Mouse (Mus musculus): ENCODE measurements around the gene Grid2.
"Not testable (repeated sequence)": the region's sequence is repeated elsewhere in the genome, so short reads cannot be mapped to it uniquely, and the experiment has no call there.

The Grid2 gene

DNA sequence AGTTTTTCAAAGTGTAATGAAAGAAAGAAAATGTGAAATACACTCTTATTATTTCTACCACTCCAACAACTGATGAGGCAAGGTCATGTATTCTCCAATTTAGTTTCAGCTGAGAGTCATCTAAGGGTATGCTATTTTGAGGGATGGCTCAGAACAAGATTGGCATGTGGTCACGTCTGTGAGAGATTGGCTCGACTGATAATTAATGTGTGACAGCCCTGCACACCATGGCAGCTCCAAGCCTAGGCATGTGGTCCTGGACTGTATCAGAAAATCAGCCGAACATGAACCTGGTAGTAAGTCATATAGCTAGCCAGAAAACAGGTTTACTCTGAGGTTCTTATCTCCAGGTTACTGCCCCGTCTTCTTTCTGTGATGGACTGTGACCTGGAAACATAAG lies 292.1 kb downstream of the Grid2 start:
- in situ Hi-C loops (cut with MboI; ENCODE audit: low pct_unique_long_range_greater_than_20kb in 1 of 2, low sequenced_read_pairs in 2 of 2, unreplicated experiment in 1 of 2), result no loop called here

DNA sequence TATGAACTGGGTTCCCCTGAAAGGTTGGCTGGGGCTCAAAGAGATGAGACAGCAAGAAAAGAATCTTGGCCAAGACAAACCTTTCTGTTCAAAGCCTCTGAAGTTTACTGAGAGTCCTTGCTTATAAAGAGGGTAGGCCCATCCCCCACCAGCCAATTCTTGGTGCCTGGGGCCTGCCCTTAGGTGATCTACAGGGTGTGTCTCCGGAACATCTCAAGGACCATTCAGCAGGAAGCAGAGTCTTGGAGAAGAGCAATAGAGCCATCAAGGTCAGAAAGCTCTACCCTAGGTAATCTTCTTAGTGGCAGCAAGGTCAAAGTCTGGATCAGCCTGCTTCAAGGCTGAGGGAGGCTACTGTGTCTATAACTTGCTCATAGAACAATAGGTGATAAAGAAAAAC lies 313.1 kb downstream of the Grid2 start:
- in situ Hi-C loops (cut with MboI; ENCODE audit: low pct_unique_long_range_greater_than_20kb in 1 of 2, low sequenced_read_pairs in 2 of 2, unreplicated experiment in 1 of 2), result not testable (repeated sequence)

DNA sequence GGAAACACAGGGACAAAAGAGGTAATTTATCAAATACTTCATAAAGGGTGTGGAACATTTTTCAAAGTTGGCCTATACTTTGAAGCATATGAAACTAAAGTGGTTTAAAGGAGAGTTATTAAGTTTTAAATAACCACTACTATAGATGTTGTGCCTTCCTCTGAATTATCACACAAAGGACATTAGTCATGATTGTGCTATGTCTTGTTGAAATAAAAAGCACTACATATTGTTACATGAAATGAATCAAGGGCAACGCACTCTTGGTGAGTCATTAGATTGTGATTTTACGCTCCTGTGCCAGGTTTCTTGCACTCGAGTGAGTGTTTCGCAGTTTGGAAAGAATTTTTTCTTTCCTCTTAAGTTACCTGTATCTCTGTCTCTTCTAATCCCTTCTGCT lies 335.0 kb downstream of the Grid2 start:
- in situ Hi-C loops (cut with MboI; ENCODE audit: low pct_unique_long_range_greater_than_20kb in 1 of 2, low sequenced_read_pairs in 2 of 2, unreplicated experiment in 1 of 2), result no loop called here

DNA sequence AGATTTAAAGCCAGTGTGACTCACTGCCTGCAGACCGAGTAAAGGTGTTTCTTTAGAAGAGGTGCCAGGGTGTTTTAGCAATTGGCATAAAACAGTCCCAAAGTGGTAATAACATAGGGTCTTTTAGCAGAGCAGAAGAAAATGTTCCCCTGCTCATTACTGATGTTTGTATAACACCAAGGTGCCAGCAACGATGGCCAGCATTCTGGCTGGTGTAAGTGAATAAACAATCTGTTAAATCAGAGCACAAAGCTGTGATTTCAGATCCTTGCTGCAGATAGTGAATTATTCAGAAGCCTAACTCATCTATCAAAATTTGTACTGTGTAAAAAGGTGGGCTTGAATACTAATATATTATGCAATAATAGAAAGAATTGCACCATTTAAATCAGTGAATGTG lies 353.9 kb downstream of the Grid2 start:
- in situ Hi-C loops (cut with MboI; ENCODE audit: low pct_unique_long_range_greater_than_20kb in 1 of 2, low sequenced_read_pairs in 2 of 2, unreplicated experiment in 1 of 2), result no loop called here

DNA sequence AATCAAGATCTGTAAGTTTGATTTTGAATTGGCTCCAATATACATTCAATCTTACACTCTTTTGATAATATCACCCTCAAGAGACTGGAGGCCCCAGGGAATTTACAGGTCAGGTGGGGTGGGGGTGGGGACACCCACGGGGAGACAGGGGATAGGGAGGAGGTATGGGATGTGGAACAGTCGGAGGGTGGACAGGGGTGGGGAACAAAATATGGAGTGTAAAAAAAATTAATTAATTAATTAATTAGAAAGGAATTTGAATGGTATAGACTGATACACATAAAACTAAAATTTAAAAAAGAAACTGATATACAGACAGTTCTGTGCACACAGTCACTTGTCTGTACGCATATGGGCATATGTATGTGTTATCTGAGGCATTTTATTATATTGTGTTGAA lies 380.3 kb downstream of the Grid2 start:
- in situ Hi-C loops (cut with MboI; ENCODE audit: low pct_unique_long_range_greater_than_20kb in 1 of 2, low sequenced_read_pairs in 2 of 2, unreplicated experiment in 1 of 2), result no loop called here

DNA sequence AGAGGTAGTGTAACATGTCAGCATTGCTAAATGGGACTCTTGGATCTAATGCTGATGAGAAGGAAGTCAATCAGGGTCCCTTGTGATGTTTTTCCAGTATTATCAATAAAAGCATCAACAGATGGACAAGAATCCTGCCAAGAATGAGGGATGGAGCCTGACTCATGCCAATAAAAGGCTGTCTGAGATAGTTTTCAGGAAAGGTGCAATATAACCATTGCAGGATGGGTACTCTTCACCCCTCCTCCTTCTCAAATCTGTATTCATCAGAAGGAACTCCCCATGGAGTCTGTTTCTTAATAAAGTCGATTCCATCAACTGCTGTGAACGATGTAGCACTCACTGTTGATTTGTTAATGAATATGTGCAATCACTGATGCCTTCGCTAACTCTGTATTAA lies 403.7 kb downstream of the Grid2 start:
- in situ Hi-C loops (cut with MboI; ENCODE audit: low pct_unique_long_range_greater_than_20kb in 1 of 2, low sequenced_read_pairs in 2 of 2, unreplicated experiment in 1 of 2), result no loop called here

DNA sequence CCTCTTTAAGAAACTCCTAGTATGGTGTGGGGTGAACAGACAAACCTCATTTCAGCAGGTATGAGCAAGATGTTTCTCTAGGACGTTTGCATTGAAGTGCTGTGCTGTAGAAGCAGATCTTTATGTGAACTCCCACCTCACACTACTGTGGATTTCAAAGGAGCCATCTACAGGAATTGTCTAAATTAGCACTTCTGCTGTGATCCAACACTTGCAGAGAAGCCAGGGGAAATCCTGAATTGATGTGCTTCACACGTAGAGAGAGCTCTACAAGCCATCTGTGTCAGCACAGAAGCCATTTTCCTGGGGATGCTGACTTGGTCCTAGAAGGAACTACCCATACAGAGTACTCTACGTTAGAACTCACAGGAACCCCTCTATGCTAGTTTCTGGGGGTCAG lies 430.0 kb downstream of the Grid2 start:
- in situ Hi-C loops (cut with MboI; ENCODE audit: low pct_unique_long_range_greater_than_20kb in 1 of 2, low sequenced_read_pairs in 2 of 2, unreplicated experiment in 1 of 2), result no loop called here

DNA sequence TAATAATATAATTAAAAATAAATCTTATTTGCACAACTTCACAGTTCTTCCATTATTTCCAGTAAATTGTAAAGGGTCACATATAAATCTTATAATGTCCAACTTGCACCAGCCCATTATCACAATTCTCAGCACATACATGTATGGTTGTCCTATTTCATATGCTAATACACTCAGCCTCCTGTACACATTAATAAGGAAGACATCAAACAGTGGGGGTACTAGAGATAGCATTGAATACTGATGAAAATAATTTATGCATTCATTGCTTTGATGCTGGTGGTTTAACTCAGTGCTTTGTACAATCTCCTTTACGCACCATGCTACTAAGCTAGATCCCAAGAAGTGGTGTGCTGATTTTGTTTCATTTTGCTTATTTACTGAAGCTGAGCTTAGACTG lies 446.0 kb downstream of the Grid2 start:
- in situ Hi-C loops (cut with MboI; ENCODE audit: low pct_unique_long_range_greater_than_20kb in 1 of 2, low sequenced_read_pairs in 2 of 2, unreplicated experiment in 1 of 2), result no loop called here

DNA sequence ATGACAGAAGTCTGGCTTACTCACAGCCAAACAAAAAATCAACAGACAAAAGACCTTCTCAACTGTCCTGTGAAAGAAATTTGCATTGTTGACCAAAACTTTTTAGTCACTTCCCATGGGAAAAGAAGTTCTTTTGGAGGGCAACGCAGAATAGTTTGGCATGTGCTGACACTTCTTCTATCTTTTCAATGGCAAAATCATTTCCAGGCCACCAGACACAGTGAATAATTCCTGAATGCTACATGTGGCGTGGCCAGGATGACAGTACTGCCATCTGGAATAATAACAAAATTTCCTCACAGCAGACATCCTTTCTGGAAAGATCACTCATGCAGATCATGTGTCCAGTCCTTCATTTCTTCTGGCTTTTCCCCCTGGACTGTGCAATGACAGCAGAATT lies 478.1 kb downstream of the Grid2 start:
- in situ Hi-C loops (cut with MboI; ENCODE audit: low pct_unique_long_range_greater_than_20kb in 1 of 2, low sequenced_read_pairs in 2 of 2, unreplicated experiment in 1 of 2), result no loop called here

DNA sequence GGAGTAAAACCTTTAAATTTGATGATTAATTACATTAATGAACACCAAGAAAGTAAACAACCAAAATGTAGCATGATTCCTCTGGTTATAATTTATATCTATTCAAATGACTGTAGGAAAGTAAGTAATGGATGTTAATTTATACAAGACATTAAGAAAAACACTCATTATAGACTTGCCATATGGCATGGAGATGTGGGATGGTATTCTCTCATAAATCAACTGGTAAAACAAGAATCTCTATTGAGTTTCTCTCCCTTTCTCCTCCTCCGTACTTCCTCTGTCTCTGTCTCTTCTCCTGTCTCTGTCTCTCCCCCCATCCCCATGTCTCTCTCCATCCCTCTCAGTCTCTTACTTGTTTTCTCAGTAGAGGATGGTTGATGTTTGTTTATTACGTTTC lies 506.9 kb downstream of the Grid2 start:
- in situ Hi-C loops (cut with MboI; ENCODE audit: low pct_unique_long_range_greater_than_20kb in 1 of 2, low sequenced_read_pairs in 2 of 2, unreplicated experiment in 1 of 2), result no loop called here

DNA sequence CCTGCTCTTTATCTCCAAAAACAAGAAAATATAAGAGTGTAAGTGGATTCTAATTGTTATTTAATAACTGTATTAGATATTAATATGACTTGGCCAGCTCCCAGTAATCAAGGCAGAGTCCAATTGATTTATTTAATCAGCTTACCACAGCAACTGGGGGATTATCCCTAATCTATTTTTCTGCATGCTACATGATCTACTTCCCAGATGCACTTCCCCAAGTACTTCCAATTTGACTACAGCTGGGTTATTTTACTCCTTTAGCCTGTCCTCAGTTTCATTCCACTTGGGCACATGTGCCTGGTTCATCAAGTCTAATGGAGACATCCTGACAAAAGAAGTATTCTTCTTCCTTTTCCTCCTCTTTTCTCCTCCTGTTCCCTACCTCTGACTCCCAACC lies 539.0 kb downstream of the Grid2 start:
- in situ Hi-C loops (cut with MboI; ENCODE audit: low pct_unique_long_range_greater_than_20kb in 1 of 2, low sequenced_read_pairs in 2 of 2, unreplicated experiment in 1 of 2), result no loop called here

DNA sequence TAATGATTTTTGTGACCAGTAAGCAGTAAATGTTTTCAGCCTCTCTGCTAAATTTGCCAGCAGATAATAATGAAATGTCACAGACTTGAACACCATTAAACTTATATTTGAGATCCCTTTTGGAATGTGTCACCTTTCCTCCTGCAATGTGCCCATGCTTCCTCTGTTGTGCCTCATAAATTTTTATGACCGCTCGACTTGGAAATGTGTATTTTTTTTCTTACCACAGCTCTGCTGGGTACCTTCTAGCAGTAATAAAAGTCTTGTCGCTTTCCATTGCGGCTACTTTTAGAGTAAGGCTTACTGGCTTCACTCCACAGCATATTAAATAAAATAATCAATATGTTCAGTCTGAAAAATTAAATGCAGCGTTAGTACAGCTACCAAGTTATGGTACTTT lies 564.6 kb downstream of the Grid2 start:
- in situ Hi-C loops (cut with MboI; ENCODE audit: low pct_unique_long_range_greater_than_20kb in 1 of 2, low sequenced_read_pairs in 2 of 2, unreplicated experiment in 1 of 2), result no loop called here

DNA sequence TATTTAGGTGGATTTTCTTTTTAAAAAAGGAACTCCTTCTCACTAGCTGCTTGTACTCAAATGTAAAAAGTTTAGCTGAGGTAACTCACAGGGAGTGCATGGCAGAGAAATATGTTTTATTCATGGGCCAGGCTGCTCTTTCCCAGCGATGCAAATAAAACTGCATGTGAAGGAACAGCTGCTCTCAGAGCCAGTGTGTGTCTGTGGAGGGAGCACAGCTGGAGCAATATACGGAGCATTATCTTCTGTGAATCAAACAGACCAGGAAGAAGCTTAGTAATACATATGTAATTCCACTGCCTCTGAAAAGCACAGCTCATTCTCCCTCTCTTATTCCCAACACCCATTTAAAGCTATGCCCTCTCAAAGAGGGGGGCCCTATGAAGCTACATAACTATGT lies 607.0 kb downstream of the Grid2 start:
- in situ Hi-C loops (cut with MboI; ENCODE audit: low pct_unique_long_range_greater_than_20kb in 1 of 2, low sequenced_read_pairs in 2 of 2, unreplicated experiment in 1 of 2), result no loop called here

DNA sequence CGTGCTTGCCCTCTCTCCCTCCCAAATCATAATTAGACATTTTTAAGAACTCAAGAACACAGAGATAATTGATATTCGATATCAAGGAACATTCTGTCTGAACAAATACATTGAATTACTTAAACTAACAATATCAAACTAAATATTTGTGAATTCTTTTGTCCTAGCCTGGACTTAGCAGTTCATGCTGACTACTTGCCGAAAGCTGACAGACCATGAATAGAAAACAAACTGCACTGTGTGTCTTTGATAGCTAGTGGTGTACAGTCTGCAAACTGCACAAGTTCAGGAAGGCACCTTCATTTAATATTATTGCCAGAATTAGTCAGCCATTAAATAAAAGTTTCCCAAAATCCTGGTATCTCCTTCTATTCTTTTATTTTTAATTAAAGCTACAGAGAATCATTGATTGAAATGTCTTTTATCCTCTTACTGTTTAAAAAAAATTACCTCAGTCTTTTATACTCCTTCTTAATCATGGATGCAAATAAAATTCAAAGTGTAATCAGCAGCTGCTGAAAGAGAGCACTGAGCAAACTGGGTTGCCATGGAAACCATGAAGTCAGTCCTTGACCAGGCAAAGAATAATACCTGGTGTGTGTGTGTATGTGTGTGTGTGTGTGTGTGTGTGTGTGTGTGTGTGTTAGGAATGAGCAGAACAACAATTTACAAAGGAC lies 621.5 kb downstream of the Grid2 start:
- in situ Hi-C loops (cut with MboI; ENCODE audit: low pct_unique_long_range_greater_than_20kb in 1 of 2, low sequenced_read_pairs in 2 of 2, unreplicated experiment in 1 of 2), result no loop called here

DNA sequence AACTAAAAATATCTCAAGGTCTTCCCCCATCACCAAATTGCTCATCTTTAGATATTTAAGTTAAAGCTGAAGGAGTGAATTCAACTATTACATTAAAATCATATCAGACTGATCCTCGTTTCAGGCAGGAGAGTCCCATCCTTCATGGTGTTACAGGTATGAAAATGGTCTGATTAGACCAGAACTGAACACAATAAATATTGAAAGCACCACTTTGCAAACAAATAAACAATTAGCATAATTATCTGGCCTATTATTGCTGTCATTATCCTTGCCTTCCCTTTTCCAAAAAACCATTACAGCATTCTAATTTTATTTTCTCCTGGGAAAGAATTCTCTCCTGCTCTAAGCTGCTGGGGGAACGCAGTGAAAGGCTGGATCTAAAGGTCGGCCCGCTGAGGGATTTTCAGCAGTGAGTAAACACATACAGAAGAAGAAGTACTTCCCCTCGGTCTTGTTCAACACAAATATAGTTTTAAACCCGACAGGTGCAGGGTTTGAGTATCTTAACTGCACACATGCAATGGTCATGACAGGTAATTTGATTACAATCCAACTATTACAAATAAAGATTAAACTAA lies 622.2 kb downstream of the Grid2 start:
- in situ Hi-C loops (cut with MboI; ENCODE audit: low pct_unique_long_range_greater_than_20kb in 1 of 2, low sequenced_read_pairs in 2 of 2, unreplicated experiment in 1 of 2), result no loop called here

DNA sequence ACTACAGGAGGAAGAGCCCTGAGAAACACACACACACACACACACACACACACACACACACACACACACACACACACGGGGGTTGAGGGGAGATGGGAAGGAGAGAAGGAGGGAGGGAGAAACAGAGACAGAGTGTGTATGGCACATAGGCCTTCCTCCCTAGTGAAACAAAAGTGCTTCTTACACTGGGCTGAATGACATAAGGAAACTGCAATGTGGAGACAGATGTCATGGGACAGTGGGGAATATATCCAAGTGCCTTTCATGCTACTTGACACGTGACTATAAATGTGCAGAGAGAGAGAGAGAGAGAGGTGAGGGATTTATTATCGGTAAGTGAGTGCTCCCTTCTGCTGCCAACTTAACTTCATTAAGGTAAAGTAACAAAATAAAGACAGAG lies 639.0 kb downstream of the Grid2 start:
- in situ Hi-C loops (cut with MboI; ENCODE audit: low pct_unique_long_range_greater_than_20kb in 1 of 2, low sequenced_read_pairs in 2 of 2, unreplicated experiment in 1 of 2), result no loop called here

DNA sequence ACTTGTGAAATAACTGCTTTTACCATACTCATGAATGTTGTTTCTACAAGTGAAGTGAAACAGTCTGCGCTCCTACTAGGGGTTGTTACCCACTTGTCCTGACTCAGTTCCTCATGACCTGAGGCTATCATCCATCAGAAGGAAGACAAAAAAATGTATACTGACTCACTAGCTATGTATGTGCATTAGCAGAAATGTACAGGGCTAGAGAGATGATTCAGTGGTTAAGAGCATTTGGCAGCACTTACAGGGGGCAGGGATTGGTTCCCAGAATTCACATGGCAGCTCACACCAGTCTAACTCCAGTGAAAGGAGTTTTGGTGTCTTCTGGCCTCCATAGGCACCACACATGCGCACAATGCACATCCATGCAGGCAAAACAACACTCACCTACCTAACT lies 642.5 kb downstream of the Grid2 start:
- in situ Hi-C loops (cut with MboI; ENCODE audit: low pct_unique_long_range_greater_than_20kb in 1 of 2, low sequenced_read_pairs in 2 of 2, unreplicated experiment in 1 of 2), result no loop called here

DNA sequence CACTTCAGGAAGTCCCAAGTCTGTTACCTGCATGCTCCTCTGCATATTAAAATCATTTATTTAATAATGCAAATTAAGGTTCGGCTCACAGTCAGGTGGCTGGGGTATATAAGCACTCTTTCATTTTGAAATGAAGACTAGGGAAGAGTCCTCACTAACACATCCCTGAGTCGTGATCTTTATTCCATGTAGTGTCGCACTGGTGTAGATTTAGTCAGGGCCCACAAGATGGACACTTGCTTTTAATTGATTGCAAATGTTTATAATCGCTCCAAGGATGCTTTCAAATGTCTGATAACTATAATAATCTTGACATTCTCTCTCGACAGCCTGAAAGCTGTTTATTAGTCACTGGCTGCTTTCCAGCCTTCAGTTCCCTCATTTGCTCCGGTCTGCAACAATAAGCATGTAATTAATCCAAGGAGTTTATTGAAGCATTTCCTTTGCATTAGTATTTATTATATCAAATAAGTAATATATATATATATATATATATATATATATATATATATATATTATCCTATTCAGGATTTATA lies 661.4 kb downstream of the Grid2 start:
- in situ Hi-C loops (cut with MboI; ENCODE audit: low pct_unique_long_range_greater_than_20kb in 1 of 2, low sequenced_read_pairs in 2 of 2, unreplicated experiment in 1 of 2), result no loop called here

DNA sequence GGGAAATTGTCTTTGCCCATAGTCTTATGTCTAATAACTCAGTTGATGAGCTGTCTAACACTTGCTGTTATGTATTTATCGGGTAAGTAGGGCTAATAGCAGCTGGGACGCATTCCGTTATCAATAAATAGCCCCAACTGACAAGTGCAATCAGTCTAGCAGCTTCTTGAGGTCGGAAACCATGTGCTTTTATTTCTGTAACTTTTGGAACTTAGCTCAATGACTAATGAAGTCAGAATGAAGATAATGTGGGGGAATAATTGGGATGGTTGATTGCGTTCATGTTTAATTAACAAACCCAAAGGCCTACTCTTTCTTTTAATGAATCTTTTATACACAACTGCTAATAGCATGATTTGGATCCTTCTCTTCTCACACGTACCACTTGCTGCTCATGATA lies 666.3 kb downstream of the Grid2 start:
- in situ Hi-C loops (cut with MboI; ENCODE audit: low pct_unique_long_range_greater_than_20kb in 1 of 2, low sequenced_read_pairs in 2 of 2, unreplicated experiment in 1 of 2), result no loop called here

DNA sequence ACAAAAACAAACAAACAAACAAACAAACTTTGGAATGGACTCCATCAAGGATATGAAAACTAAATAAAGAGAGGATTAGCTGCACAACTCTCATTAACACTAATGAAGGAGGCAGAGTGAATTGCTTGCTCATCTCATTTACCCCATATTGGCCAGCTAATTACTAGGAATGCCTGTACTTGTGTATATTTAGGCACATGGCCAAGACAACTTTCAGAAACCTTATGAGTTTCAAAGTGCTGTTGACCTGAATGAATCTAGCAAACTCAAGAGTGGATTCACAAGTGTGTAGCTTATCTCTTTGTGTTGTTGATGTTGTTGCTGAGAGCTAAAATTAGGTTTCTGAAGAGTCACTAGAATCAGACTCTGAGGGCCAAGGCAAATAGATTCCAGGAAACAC lies 675.5 kb downstream of the Grid2 start:
- in situ Hi-C loops (cut with MboI; ENCODE audit: low pct_unique_long_range_greater_than_20kb in 1 of 2, low sequenced_read_pairs in 2 of 2, unreplicated experiment in 1 of 2), result no loop called here
